Comparison of ENCODE assay signal across 9 mouse cellular contexts in the genomic region with DNA sequence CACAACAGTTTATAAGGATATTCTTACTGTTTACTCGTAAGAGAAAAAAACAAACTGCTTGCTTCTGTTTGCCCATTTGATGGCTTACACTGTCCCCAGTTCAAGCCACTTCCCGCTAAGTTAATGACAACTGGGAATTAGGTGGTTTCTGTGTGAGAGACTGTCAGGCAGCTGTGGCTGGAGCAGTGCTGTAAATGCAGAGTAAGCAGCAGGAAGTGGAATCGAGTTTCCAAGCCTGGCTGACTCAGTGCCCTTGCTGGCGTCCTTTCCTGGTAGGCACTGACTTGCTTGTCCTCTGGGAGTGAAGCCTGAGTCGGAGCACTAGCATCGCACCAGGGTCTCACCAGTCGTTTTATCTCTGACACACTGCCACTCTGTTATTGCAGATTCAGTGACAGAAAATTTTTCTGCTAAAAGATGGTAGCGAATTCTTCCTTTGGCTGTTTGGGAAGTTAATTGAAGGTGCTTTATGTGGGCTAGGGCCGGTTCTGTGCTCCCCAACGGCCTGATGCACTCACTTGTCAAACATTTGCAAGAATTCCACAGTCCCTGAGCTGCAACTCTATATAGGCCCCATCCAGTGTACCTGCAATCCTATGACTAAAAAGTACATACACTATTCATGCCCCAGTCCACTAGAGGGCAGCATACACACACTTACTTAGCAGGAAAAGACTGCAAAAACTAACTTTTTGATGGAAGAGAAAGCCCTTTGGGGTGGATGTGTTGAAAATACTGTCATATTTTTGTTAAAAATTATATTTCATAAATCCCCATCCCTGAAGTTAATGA. TPM values are rescaled to one million over a fixed set of nuclear protein-coding genes. Genes with fewer than 3 reads are reported as not detected.
A peak's percentile ranks its signal among the peaks of the same experiment; 100 is the strongest.
DNase-seq lines count a peak whose midpoint lies in the region; ATAC-seq and TF ChIP-seq lines count a peak whose summit lies in the region.
"Had no signal": no experiment of that assay in that cellular context is flagged by ENCODE, and none has a peak within 500 bp of the region (broad histone marks: within the 10 kb centered on the region; RNA-seq: fewer than 3 reads in every experiment).

No protein-coding gene starts in this region.

- H3K4me1 ChIP-seq in heart, postnatal 0 days (ENCODE audit: control insufficient read depth, insufficient read depth) = peaks cover 5% of the 10 kb centered on the region

- no peak overlapping the region for H3K27ac ChIP-seq in heart, postnatal 0 days (ENCODE audit: low read depth)
- H3K27ac ChIP-seq: embryonic facial prominence, embryonic 15.5 days had no signal

- no peak for ATAC-seq in heart, postnatal 0 days (ENCODE audit: insufficient read depth, low read depth)
- ATAC-seq in megakaryocyte, adult 5-6 weeks (ENCODE audit: poor library complexity, severe bottlenecking) = peak; percentile 86

- no peak overlapping the region for H3K4me2 ChIP-seq in heart, postnatal 0 days (ENCODE audit: low read depth, low read length)
- H3K4me2 ChIP-seq: embryonic facial prominence, embryonic 15.5 days had no signal

- TF ChIP-seq EP300 in heart, postnatal 0 days (IDR thresholded peaks at IDR 0.05; ENCODE audit: low read depth) = no peak

- no peak overlapping the region for H3K4me3 ChIP-seq in heart, postnatal 0 days (ENCODE audit: low read depth, low read length)
- H3K4me3 ChIP-seq: embryonic facial prominence, embryonic 15.5 days had no signal

- intact Hi-C loops in left cerebral cortex, postnatal 14 days (cut with DNase I) = loop anchor here (5.0 kb wide), 1 partner anchor 124 kb away; no protein-coding TSS in a partner anchor
- intact Hi-C loops in left cerebral cortex, postnatal 36 days (cut with DNase I) = loop anchor here (5.0 kb wide), 1 partner anchor 124 kb away; no protein-coding TSS in a partner anchor

- H3K9ac ChIP-seq in heart, postnatal 0 days (replicated peaks; ENCODE audit: low read depth, low read length) = no peak overlapping the region
- H3K9ac ChIP-seq: embryonic facial prominence, embryonic 15.5 days had no signal

- H3K36me3 ChIP-seq in heart, postnatal 0 days (replicated peaks; ENCODE audit: control insufficient read depth, insufficient read depth, low read length) = 0 out of 2 replicates have a peak, but pooled peaks cover 3% of the 10 kb centered on the region
- H3K36me3 ChIP-seq: embryonic facial prominence, embryonic 15.5 days had no signal

- peak; percentile 60 to 67 for DNase-seq in left cerebral cortex, postnatal 14 days (ENCODE audit: low spot score in 2 of 2)
- DNase-seq in left cerebral cortex, postnatal 36 days (ENCODE audit: low spot score in 2 of 2) = no peak
- DNase-seq in ZHBTc4 (ENCODE audit: low read depth, low spot score) = peak; percentile 78
- peak; percentile 87 for DNase-seq in embryo, embryonic 11 days
- peak; percentile 41 for DNase-seq in heart, postnatal 0 days (ENCODE audit: low spot score)
- peak; percentile 66 for DNase-seq in kidney, postnatal 14 days
- peak; percentile 69 for DNase-seq in skeletal muscle tissue, adult 2 months (ENCODE audit: low read depth, low spot score)

- 37% methylated on average over 10 of the region's 10 CpGs for WGBS in heart, postnatal 0 days

- H3K9me3 ChIP-seq in heart, postnatal 0 days (replicated peaks; ENCODE audit: control insufficient read depth, low read length) = no peaks in the 10 kb centered on the region
- H3K9me3 ChIP-seq: embryonic facial prominence, embryonic 15.5 days had no signal

- peak; percentile 80 for TF ChIP-seq CTCF in heart, postnatal 0 days (IDR thresholded peaks at IDR 0.05; ENCODE audit: low read depth)

- H3K27me3 ChIP-seq in heart, postnatal 0 days (ENCODE audit: control insufficient read depth, insufficient read depth, low read length) = no peaks in the 10 kb centered on the region
- H3K27me3 ChIP-seq: embryonic facial prominence, embryonic 15.5 days had no signal

RNA-seq across cellular contexts. Expression of a gene that starts 24.3 kb away (rescaled TPM):
- total RNA-seq in left cerebral cortex, postnatal 14 days (2021) = 100 to 1,000 TPM; 150 to 156 TPM
- total RNA-seq in left cerebral cortex, postnatal 36 days (2021) = 100 to 1,000 TPM; 136 to 139 TPM
- total RNA-seq in heart, postnatal 0 days (2014; rRNA removed; ENCODE audit: low replicate concordance) = 30.1 and 35.6 TPM in 2 replicates
- polyA plus RNA-seq in heart, postnatal 0 days (2015; fragmentation: Nextera tagmentation; extraction: Ambion mirVana) = 67.8 and 68.8 TPM in 2 replicates
- 163 and 174 TPM in 2 replicates for total RNA-seq in megakaryocyte, adult 5-6 weeks (2015)
- total RNA-seq in megakaryocyte, adult 5-6 weeks (2017) = 174 and 189 TPM in 2 replicates

RNA-seq across cellular contexts. Expression of a gene that starts 49.9 kb away (rescaled TPM):
- total RNA-seq in left cerebral cortex, postnatal 14 days (2021) = 10 to 100 TPM in 1 of 2 experiments, 1 to 10 TPM in 1; 8.9 to 11.3 TPM
- total RNA-seq in left cerebral cortex, postnatal 36 days (2021) = 1 to 10 TPM; 6.2 to 7.0 TPM
- 0.46 and 3.2 TPM in 2 replicates for total RNA-seq in heart, postnatal 0 days (2014; rRNA removed; ENCODE audit: low replicate concordance)
- polyA plus RNA-seq in heart, postnatal 0 days (2015; fragmentation: Nextera tagmentation; extraction: Ambion mirVana) = 1.5 and 2.6 TPM in 2 replicates
- total RNA-seq in megakaryocyte, adult 5-6 weeks (2015) = not detected in 2 replicates
- total RNA-seq in megakaryocyte, adult 5-6 weeks (2017) = not detected in 2 replicates

Comparison
In these comparisons a context has a peak if more than half of its experiments do, and no peak if none do; other contexts are left out.
1. DNase-seq: peak in left cerebral cortex, postnatal 14 days (2 of 2), ZHBTc4 (single experiment), embryo, embryonic 11 days (single experiment), heart, postnatal 0 days (single experiment), kidney, postnatal 14 days (single experiment) and skeletal muscle tissue, adult 2 months (single experiment); none in left cerebral cortex, postnatal 36 days (0 of 2).